Mouse (Mus musculus) layer of hippocampus, adult 18-20 months (tissue): ENCODE measurements around the gene 2410004P03Rik. TPM values are rescaled to one million over a fixed set of nuclear protein-coding genes. Genes with fewer than 3 reads are reported as not detected.
"Not testable (repeated sequence)": the region's sequence is repeated elsewhere in the genome, so short reads cannot be mapped to it uniquely, and the experiment has no call there.

Experiments used
- DNase-seq, 2 experiments: peaks; one replicate each; pipeline ENCODE4 v3.0.0; 2022; ENCODE audit warnings: low spot score in 2 of 2
- total RNA-seq, 2 experiments: library from RNA; stranded (reverse); gene quantifications; 2 replicates each; pipeline ENCODE4 v1.2.3; 2021

2410004P03Rik gene
- total RNA-seq, 2 experiments from 2014 or later: 0.99 to 1.8 TPM

DNA sequence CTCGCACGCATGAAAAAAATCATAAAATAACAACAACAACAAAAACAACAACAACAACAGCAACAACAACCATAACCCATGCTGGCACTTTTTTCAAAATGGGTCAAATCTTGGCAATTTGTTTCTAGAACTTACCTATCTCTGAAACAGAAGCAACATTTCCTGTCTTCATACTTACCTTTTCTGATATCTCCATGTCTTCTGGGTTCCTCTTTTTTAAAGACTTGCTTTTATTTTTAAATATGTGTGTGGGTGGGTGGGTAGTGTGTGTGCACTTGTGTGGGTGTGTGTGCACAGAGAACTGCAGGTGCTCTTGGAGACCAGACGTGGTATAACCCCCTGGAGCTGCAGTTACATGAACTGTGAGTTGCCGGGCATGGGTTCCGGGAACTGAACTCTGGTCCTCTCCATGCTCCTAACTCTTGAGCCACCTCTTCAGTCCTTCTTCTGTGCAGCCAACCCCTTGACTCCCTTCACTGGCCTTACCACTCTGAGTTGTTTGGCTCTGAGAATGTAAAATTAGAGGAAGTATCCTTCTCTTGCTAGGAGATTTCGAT, 13.1 kb upstream of the 2410004P03Rik start:
- no peak for DNase-seq

DNA sequence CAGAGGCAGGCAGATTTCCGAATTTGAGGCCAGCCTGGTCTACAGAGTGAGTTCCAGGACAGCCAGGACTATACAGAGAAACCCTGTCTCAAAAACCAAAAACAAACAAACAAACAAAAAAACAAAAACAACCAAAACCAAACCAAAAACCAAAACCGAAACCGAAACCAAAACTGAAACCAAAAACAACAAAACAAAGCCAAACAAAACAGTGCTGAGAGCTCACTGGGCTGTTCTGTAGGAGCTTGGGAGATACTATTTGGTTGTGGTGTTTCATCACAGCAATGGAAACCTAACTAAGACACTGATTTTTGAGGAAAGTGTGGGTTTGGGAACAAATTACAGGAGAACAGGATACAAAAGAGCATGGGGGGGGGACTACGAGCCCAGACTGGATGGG, 10.6 kb upstream of the 2410004P03Rik start:
- DNase-seq: no peak

DNA sequence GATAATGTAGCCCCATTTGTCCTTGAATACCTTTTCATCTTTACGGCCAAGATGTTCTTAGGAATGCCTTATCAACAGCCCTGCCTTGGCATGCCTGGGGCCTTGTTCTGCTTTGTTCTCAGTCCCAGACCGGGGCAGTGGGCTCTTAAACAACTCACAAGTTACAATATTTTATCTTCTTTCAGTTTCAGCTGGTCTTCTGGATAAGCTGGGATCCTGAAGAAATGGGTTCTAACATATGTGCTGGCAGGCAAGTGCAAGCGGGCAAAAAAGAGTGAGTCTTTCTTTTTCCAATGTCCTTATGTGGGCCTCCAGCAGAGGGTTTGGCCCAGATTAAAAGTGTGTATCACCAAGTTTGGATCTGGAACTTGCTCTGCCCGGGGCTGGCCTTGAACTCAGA, 9.6 kb upstream of the 2410004P03Rik start:
- not testable (repeated sequence) for DNase-seq

DNA sequence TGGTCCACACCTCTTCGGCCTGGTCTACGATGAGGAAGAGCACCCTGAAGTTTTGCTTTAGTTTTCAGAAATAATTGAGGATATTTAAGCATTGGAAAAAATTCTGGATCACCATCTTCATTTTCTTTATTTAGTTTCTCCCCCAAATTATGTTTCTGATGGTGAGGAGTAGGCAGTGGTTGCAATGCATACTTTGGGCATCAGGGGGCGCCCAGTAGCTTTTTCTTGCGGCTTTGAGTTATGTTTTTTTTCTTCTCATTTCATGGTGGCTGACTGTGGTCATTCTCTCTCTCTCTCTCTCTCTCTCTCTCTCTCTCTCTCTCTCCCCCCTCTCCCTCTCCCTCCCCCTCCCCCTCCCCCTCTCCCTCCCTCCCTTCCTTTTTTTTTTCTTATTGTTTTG, 6.9 kb upstream of the 2410004P03Rik start:
- DNase-seq: peak; percentile 43 to 72

DNA sequence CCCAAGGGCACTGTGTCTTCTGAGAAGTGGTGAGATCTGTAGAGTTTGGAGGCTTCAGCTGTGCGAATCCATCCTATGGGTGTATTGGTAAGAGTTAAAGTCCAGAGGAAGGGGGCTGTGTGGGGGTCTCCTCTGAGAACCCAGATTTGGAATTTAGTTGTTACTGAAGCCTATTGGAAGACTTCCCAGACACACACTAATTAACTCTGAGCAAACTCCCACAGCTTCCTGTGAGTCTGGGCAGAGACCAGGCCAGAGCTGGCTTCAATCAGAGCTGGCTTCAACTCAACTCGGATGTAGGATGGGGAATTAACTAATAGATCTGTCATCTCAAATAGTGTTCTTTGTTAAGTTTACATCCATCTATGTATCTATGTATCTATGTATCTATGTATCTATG, 4.2 kb upstream of the 2410004P03Rik start:
- DNase-seq: peak; percentile 28 to 60

DNA sequence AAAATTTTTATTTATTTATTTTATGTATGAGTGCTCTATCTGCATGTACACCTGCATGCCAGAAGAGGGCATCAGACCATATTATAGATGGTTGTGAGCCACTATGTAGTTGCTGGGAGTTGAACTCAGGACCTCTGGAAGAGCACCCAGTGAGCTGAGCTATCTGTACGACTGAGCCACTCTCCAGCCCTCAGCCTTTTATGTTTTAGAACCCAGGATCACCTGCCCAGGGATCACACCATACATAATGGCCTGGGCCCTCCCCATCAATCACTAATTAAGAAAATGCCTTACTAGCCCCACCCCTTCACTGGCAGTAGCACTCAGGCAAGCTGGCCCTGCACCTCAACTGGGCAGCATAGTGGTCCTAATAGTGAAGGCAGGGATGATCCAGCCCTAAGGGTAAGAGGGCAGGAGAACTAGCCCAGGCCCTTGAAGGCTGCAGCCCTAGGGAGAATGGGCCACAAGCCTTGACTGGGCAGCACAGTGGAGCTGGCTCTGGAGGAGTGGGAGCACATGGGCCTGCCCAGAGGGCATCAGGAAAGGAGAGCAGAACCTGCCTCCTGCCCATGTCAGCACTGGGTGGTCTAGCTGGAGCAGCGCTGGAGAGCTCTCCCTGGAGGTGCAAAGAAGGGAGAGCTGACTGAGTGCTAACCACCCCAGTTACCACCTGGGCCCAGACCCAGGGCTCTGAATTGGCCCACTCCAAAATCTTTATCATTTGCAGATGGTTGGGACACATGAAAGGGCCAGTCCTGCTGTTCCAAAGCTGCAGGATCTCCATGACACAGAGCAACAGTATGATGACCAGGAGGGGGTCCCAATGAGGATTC, 756 bp upstream of the 2410004P03Rik start:
- DNase-seq: no peak

DNA sequence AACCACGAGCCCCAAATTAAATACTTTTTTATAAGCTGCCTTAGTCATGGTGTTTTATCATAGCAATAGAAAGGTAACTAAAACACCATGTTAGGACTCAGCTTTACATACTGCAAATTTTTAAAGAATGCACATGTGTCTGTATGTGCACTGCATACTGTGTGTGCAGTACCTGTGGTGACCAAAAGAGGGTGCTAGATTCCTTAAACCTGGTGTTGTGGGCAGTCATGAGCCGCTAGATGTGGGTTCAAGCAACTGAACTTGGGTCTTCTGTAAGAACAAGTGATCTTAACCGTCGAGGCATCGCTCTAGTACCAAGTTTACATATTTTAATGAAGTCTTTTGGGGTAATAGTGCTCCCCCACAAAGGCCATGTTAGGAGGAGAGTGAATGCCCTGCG, 2.1 kb downstream of the 2410004P03Rik start:
- no peak for DNase-seq

DNA sequence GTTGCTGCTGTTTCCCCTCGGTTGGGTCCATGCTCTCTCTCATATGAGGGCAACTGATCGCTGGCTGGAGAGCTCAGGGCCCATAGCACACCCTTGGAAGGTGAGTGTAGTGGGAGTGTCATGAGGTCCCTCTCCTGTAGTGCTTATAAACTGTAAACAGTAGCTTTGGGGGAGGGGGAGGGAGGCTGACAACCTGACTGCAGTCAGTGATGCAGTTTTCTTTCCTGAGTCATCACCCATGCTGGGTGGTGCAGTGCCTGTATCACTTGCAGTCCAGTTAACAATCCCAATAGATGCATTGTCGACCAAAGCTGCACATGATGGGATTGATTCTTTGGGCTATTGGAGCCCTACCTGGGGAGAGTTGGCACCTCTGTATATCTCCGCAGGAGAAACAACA, 10.3 kb downstream of the 2410004P03Rik start:
- no peak for DNase-seq

DNA sequence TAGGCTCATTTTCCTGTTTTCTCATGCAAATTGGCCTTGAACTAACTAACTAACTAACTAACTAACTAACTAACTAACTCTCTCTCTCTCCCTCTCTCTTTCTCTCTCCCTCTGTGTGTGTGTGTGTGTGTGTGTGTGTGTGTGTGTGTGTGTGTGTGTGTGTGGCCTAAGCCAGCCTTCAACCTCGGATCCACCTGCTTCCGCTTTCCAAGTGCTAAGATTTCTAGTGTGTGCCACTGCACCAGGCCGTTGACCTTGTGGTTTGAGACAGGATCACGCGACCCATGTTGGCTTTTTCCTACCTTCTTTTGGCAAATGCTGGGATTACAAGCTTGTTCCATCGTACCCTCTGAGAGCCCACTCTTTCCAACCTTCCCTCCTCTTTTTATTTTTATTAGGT, 10.9 kb downstream of the 2410004P03Rik start:
- no peak for DNase-seq

DNA sequence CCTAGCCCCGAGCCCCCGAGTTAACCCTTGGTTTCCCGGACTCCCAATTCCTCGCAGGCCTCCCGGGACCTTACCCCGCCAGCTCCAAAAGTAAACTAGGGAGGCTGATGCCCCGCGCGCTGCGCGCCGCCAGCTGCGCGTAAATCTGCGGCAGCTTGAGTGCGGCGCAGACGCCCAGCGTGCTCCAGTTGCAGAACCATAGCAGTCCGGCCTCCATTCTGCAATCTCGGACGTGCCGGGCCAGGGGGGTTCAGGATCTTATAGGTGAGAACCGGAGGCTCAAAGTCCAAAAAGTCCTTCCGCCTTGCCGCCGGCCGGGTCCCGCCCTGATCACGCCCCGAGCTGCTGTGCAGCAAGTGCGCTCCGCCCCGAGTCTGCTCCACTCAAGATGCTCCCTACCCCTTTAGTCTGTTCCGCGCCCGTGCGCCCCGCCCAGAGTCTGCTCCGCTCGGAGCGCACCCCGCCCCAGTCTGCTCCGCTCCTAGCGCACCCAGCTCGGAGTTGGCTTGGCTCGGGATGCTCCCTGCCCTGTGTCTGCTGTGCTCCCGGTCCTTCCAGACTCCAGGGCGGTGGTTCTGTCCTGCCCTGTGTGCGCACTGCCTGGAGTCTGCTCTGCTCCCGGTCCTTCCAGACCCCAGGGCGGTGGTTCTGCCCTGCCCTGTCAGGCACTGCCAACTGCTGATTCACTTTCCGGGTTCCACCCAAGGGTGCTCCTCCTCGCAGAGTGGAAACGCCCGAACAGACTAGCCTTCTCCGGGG, 11.6 kb downstream of the 2410004P03Rik start, which contains the start of gene Pqlc3:
Pqlc3 (minus strand) TSS at position 670 of the 759 bp plus-strand sequence.
- peak; percentile 69 for DNase-seq

DNA sequence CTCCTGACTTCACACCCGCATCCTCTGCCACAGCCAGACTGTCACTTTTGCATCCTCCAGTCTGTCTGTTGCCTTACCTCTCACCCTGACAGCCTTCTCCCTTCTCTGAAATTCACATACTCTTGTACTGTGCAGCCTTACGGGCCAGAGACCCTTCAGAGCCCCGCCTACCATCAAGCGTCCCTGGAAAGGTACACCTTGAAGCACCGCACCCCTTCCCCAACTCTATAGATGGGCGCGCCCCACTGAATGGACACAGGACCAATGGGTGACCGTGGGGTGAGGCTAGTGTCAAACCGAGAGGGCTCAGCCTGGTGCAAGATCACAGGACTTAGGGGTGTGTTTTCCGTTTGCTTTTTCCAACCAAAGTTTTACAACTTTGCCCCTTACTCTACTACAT, 12.4 kb downstream of the 2410004P03Rik start:
- DNase-seq: no peak

DNA sequence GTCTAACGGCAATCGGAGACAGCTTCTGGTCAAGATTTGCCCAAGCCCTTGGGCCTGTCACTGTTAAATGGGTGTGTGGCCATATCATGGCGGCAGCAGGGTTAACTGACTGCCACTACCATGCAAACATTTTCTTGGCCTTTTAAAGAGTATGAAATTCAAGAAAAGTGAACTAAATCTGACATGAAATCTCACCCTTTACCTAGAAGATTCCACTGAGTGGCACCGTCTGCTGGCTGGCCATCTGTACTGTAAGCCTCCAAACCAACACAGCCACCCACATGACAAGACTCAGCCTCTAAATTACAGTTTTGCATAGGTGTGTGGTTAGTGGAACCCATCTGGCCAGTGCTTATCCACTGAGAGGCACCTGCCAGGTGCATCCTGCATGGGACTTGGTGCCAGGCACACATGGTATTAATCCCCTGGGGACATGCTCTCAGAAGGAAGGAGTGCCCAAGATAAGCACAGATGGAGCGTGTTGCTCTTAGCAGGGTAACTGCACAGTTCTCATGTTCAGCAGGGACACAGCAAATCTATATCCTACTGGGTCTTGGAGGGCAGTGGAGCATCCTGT, 14.6 kb downstream of the 2410004P03Rik start:
- peak in 1 of 2 experiments; percentile 23 for DNase-seq

DNA sequence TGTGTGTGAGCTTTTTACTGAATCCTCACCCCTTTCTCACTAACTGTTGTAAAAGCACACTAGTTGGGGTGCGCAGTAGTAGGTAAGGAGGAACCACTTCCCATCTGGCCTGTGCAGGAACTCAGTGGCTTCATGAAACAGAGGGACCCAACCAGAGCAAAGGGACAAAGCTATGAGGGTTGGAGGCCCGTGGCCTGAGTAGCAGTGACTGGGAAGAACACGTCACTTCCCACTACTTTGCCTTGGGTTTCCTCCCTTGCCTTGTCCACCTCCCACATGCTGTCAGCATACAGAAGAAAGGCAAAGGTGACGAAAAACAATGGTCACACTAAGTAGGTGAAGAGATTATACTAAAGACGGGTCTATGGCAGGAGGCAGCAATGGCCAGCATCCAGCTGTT, 15.2 kb downstream of the 2410004P03Rik start:
- DNase-seq: no peak

DNA sequence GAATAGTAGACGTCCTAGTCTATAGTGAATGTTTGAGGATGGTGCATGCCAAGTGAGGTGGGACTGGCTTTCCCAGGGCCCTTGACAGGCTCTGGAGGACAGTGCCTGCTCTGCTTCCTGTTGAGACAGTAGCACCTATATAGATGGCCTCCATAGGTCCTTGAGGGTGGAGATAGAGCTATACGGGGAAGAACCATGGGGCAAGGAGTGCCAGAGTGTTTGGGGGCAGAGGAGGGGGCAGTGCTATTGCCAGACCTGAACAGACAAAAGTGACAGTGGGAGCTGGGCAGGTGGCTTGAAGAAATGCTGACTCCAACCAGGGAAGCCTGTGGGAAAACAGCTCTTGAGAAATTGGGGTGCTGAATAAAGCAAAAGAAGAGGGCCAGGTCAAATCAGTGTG, 17.2 kb downstream of the 2410004P03Rik start:
- DNase-seq: no peak

DNA sequence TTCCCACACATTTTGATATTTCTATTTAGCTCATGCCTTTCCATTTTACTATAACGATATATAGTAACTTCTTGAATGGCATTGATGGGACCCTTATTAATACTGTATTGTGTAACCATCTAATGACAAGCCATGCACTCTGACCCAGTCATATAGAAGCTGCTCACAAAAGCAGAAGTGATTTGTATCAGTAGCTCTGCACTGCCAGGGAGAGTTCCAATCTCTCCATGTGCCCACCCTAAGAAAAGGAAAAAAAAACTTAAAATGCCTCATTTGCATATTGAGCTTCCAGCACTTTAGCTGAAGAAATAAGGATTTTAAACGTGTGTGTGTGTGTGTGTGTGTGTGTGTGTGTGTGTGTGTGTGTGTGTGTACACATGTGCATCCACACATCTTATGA, 19.2 kb downstream of the 2410004P03Rik start:
- DNase-seq: no peak

DNA sequence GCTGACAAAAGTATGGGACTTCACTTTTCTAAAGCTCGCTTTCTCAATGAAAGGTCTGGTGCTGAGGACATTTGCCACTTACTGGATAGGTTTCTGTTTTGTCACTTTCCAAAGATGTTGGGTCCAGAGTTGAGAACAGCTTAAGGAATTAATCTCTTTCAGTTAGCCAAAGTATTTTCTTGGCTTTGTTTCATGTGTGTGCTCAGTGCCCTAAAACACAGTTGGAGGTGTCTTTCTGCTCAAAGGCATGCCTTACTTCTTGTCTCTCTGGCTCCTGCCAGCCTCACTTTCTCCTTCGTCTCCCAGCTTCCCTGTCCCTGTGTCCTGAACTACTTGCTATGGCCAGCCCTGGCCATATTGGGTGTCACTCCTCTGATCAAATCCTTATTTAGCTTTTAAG, 20.2 kb downstream of the 2410004P03Rik start:
- DNase-seq: no peak

DNA sequence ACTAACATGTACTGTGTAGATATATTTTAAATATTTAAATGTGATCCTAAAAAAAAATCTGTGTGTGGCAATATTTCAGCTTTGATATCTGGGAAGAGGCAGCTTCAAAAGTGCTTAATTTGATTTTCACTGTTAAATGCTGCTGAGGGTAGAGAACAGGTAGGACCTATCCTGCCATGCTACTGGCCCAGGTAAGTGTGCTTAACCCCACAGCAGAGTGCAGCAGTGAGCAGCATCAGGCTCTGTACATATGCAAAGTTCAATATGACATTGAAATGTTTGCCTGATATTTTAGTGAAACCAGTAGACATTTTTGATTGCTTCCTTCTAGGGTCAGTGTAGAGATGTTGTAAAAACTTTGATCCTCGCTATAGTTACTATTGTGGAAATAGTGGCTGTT, 25.7 kb downstream of the 2410004P03Rik start:
- DNase-seq: no peak

DNA sequence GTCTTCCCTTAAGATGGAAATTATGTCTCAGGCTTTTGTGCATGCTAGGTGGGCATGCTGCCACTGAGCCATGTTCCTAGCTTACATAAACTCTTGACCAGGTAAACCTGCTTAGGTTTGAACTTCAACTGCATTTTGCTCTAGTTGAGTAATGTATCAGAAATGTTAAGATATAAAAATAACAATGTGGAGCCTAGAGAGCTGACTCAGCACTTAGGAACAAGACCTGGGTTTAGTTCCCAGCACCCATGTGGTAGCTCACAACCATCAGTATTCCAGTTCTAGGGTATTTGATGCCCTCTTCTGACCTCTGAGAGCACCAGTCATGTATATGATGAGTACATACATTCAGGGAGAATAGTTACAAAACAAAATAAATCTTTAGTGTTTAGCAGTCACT, 34.4 kb downstream of the 2410004P03Rik start:
- no peak for DNase-seq

DNA sequence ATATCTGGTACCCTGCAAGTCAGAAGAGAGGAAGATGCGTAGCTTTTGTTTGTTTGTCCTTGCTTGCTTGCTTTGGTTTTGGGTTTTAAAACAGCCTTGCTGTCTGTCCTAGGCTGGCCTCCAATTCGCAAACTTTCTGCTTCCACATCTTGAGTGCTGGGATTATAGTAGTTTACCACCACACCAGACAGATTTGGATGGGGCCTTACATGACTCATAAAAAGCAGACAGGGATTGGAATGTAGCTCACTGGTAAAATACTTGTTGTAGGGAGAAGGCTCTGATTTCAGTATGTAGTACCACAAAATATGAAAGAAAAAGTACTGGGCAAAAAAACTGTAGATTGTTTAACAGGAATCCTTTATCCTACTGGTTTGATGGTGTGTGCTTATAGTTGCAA, 44.7 kb downstream of the 2410004P03Rik start:
- DNase-seq: no peak

DNA sequence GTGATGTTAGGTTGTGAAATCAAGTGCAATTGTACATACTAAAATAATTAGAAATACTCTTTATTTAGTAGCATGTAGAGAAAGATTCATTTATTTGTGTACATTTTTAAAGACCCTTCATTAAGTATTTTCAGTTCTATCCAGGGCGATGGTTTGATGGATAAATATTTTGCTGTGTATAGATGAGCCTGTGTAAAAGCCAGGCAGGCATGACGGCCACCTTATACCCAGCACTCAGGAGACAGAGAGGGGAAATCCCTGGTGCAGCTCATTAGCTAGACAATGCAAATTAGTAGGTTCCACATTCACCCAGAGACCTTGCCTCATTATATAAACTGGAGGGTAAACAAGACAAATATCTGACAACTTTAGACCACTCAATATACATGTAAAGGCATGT, 48.2 kb downstream of the 2410004P03Rik start:
- no peak for DNase-seq

DNA sequence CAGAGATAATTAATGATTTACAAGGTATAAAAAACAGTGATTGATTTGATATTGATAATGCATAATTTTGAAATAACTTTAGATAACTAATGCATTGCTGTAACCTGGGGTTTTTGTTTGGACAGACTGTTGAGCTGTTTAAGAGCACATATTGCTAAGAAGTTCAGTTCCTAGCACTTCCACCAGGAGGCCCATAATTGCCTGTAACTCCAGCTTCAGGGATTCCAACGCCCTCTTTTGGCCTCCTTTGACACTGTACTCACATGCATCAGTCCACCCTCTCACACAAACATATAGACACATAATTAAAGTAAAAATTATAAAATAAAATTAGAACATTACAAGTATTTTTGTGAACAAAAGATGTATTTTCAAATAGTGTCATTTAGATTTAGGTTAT, 52.7 kb downstream of the 2410004P03Rik start:
- DNase-seq: no peak
